Mouse (Mus musculus): ENCODE measurements at regions not wholly inside any gene's neighbourhood (a gene's known extent, or its start where the extent isn't known, plus 50 kb on each side); places are given as distances from the start of the nearest gene placed in this dataset.

DNA sequence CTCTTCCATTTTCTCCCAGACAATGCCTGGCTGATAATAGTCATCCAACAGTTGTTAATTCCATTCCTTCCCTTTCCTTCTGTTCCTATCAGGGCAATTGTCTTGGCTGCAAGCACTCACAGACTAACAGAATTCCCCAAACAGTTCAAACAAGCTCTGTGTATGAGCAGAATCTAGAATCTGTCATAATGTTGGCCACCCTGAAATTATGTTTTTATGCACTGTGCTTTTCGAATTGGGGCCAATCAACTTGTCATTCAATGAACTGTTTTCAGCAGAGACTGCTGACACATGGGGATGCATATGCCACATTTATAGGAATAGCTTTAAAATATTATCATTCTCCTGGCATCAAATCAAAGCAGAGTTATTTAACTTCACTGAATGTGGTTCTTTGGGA is 235.8 kb upstream of the Tmtc4 start:
- DNase-seq (ENCODE audit: extremely low read depth, insufficient read length, low spot score): no peak

DNA sequence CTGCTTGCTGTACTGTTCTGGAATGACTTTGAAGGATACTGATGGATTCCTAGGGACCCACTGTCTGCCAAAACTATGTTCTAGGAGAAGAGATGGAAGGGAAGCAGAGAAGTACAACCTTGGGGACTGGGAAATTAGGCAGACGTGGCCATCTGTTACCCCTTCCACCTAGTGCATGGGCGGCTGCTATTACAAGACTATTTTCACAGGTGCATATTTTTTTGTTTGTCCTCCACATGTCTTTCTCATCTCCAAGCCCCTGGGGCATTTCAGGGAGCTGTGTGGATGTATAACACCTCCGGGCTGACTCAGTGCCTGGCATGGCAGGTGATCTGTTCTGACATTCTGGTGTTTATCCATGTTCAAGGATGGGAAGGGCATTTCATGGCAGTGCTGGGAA is 226.4 kb upstream of the Tmtc4 start:
- DNase-seq (ENCODE audit: extremely low read depth, insufficient read length, low spot score): no peak

DNA sequence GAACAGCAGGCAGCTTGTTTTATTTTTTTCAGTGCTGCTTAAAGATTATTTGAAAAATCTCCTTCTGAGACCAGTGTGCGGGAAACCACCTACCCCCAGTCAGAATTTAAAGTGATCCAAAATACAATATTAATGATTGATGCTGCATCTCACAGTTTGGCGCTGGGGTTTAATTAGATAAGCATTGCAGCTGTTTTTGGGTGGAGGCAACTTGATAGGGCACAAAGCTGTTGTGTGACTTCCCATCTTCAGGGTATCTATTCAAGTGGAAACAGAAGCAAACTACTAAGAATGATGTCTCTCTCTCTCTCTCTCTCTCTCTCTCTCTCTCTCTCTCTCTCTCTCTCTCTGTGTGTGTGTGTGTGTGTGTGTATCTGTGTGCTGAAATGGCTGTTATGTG is 219.0 kb upstream of the Tmtc4 start:
- no peak for DNase-seq (ENCODE audit: extremely low read depth, insufficient read length, low spot score)

DNA sequence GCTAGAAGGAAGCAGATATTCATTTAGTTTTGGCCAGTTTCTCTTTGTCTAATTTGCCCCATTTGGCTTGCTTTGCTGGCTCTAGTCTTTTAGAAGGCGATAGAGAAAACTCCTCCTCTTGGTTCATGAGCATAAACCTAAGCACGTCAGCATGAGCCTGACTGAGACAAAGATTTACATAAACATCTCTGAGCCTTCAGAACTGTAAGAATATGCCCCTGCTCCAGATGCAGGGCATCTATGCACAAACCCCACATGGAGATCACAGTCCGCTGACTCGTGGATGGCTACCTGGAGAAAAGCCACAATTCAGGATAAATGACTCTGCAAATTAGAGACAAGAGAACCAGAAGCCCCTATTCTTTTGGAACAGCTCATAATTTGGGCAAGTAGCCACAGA is 218.5 kb upstream of the Tmtc4 start:
- peak; percentile 2 for DNase-seq (ENCODE audit: extremely low read depth, insufficient read length, low spot score)

- DNase-seq (ENCODE audit: extremely low read depth, insufficient read length, low spot score): no peak
Measured at GRCm38 (mm10) chr14:123201426-123202274, 217.8 kb upstream of the Tmtc4 start.

- DNase-seq (ENCODE audit: extremely low read depth, insufficient read length, low spot score): no peak
Measured at GRCm38 (mm10) chr14:123199111-123199510, 215.3 kb upstream of the Tmtc4 start.

DNA sequence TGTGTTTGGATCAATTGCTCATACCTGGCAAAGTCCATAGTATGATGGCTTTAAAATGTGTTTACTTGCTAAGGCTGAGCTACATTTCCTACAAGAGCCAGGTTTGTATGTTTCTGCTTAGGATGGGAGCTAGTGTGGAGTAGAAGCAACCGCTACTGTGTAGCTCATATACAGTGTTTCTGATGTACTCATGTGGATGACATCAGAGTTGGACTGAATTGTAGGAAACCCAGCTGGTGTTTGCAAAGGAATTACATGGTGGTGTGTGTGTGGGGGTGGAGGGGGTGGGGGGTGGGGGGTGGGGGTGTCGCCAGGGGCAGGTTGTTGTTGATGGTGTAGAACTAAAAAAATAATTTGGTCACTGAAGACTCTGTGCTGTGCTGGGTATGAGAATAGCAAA is 208.7 kb upstream of the Tmtc4 start:
- no peak for DNase-seq (ENCODE audit: extremely low read depth, insufficient read length, low spot score)

- DNase-seq (ENCODE audit: extremely low read depth, insufficient read length, low spot score): no peak
Measured at GRCm38 (mm10) chr14:123190729-123191128, 206.9 kb upstream of the Tmtc4 start.

DNA sequence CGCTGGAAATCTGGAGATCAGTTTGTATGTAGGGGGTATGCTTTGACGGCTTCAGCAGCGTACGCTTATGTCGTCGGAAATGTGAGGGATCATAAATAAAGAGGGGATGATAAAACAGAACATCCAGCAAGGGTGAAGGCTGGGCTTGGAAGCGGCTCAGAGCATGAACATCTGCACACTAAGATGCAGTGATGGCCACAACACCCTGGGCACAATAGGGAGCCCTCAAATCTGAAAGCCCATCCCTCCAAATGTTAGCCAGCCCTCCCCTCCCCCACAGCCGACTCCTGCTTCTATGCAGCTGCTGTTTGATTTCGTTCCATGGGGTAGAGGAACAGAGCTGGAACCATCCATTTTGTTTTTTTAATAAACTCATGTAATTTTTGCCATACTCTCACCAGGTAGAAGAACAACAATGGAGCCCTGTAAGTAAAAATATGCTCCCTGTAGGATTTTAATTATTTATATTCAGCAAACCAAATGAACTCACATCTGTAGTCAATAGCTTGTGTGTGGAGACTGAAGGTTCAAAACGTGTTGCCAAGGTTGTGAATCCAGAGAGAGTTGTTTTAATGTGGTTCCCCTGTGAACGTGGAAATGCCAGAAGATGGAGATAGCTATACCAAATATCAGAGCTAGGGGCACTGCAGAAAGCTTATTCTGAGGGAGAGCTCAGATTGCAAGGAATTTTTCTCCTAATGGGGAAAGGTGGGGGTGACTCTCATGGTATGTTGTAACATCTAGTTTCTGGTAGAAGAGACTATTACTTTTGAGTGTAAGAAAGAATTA is 203.6 kb upstream of the Tmtc4 start:
- DNase-seq (ENCODE audit: extremely low read depth, insufficient read length, low spot score): no peak

DNA sequence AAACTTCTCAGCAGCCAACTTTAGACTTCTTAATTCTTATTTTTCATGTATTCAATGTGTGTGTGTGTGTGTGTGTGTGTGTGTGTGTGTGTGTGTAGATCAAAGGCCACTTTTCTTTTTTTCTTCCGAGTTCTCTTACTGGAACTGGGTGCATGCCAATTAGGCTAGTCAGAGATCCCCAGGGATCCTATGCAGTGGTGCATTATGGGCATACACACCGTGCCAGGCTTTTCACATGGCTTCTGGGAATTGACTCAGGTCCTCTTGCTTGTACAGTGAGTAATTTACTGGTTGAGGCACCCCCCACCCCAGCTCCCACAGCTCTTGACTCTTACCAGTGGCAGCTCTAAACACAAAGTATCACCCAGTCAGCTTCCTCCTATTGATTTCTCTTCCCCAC is 189.3 kb upstream of the Tmtc4 start:
- DNase-seq (ENCODE audit: extremely low read depth, insufficient read length, low spot score): peak; percentile 71

DNA sequence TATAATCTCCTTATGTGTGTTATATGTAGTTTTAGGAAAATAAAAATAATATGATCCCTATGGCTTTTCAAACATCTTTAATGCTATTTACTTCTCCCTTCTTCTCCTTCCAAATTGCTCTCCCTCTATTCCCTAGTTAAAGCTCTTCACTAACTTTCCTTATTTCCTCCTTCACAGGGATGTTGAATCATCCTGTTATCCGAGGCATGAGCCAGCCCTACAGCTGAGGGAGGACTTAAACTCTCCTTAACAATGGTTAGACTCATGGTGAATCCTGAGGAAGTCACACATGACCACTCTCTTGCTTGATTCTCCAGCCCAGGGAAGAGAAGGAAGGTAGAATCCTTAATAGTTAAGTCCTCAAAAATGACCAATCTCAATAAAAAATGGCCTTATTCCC is 188.0 kb upstream of the Tmtc4 start:
- no peak for DNase-seq (ENCODE audit: extremely low read depth, insufficient read length, low spot score)

DNA sequence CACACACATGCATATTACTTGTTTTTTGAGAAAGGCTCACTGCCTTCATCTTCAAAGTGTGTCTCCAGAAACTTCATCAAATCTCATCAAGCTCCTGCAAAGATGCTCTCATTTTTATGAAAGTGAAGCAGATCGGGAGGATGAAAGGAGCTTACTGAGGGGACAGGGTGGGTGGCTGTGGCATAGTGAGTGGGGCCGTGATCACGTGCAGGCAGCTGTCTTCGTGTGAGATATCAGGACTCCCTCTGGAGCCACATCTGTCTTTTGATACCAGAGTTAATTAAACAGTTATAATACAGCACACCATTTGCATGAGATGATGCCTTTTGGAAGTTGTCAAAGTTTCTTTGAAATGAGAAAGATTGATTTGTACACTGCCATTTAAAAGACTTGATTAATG is 180.0 kb upstream of the Tmtc4 start:
- DNase-seq (ENCODE audit: extremely low read depth, insufficient read length, low spot score): no peak

GRCm38 (mm10) chr14:123143489-123144046 is 159.7 kb upstream of the Tmtc4 start:
- DNase-seq (ENCODE audit: extremely low read depth, insufficient read length, low spot score): no peak

GRCm38 (mm10) chr14:123138743-123139705 is 155.2 kb upstream of the Tmtc4 start:
- DNase-seq (ENCODE audit: extremely low read depth, insufficient read length, low spot score): no peak

DNA sequence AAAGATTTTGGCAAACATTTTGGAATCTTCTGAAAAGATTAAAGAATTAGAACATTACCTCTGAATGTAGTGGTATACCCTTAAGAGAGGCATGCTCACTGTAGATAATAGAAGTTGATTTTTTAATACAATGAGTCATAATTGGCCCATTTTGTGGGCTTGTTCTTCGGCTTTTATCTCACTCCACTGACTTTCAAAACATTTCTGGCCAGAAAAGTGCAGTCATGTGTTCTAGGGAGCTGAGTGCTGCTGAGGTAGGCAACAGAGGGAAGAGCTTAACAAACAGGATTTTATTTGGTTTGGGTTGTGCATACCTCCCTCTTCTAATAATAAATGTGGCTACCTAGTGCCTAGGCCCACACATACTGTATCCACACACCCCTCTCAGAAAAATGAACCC is 150.1 kb upstream of the Tmtc4 start:
- DNase-seq (ENCODE audit: extremely low read depth, insufficient read length, low spot score): no peak

DNA sequence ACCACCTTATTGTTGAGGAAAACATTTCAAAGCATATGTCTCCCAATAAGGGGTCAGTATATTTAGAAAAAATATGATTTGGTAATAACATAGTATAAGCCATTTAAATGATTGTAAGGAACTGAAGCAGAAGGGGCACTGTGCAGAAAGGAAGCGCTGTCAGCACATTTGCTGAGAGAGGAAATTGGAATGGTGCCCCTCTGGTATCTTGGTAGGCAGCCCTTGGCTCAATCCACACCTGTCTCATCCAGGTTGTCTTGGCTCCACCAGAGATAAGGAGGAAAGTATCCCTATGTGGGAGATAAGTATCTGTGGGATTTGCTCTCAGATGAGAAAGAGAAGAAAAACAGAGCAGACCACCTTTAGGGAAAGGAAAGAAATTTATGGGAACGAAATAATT is 136.5 kb upstream of the Tmtc4 start:
- DNase-seq (ENCODE audit: extremely low read depth, insufficient read length, low spot score): no peak

DNA sequence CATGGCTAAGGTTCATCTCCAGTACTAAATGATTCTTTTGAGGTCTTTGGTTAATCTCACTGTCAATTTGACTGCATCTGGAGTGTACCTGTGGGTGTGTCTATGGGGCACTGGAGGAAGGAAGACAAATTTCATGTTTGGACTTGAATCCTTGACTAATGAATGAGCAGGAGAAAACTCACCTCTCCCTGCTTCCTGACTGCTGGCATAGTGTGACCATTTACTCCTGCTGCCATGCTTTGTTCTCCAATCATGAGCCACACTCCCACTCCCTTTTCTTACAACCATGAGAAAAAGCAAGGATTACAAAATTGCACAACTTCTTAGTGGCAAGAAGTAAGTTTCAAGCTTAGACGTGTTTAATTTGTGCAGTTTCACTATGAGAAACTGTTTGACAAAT is 132.5 kb upstream of the Tmtc4 start:
- DNase-seq (ENCODE audit: extremely low read depth, insufficient read length, low spot score): no peak

GRCm38 (mm10) chr14:123110533-123110932 is 126.7 kb upstream of the Tmtc4 start:
- DNase-seq (ENCODE audit: extremely low read depth, insufficient read length, low spot score): no peak

DNA sequence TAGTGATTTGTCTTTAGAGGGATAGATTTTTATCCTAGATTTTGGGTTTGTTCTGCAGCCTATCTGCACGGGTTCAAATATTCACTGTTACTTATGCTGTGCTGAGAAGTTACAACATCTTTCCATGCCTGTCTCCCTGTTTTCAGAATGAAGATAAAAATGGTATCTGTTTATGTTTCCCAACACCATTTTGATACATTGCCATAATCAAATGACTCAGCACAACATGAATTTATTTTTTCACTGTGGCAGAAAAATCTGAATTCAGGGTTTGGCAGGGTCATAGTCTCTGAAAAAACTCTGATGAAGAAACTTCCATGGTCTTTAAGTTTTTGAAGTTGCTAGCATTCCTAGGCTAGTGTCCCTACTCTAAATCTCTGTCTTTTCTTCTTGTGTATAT is 116.5 kb upstream of the Tmtc4 start:
- no peak for DNase-seq (ENCODE audit: extremely low read depth, insufficient read length, low spot score)

DNA sequence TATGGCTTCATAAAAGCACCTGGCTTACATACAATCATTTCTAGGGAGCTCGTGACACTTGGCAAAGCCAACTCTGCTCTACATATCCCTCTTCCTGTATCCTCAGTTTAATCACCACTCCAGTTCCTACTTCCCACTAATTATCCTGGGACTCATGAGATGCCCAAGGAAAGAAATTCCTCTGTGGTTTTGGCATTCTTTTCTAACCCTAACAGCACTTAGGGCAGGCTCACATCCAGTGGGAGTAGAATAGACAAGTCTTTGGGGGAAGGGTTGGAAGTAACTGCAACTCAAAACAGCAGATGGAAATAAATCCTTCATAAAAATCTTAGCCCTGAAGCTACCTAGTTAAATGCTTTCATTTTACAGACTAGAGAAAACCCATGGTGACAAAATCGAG is 112.3 kb upstream of the Tmtc4 start:
- DNase-seq (ENCODE audit: extremely low read depth, insufficient read length, low spot score): no peak

- DNase-seq (ENCODE audit: extremely low read depth, insufficient read length, low spot score): no peak
Measured at GRCm38 (mm10) chr14:123082065-123082464, 98.2 kb upstream of the Tmtc4 start.
